Mouse (Mus musculus): Measurements from ENCODE around the gene Khsrp. TPM values are rescaled to one million over a fixed set of nuclear protein-coding genes. Genes with fewer than 3 reads are reported as not detected.

Gene Khsrp
- polyA plus RNA-seq, 1 experiment from 2014 or later, result 44.1 TPM

DNA sequence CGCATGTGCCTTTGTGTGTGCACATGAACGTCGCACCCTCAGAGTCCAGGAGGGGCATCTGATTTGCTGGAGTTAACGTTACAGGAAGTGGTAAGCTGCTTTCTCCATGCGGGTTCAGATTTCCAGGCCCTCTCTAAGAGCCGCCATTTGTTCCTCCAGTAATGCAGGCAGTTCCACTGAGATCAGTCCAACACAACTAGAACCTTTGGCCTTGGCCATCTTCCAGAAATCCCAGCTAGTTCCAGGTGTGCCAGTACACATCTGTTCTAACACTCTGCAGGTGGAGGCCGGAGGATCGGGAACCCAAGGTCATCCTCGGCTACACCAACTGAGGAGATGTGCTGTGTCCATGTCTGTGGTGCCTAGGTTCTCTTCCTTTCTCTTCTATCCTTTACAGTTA, 46.4 kb downstream of the Khsrp start:
- 0 out of 2 replicates have a peak, but pooled peaks cover 3% of the 10 kb centered on the region for H3K4me1 ChIP-seq
- no peak overlapping the region for H3K4me2 ChIP-seq
- no peak overlapping the region for H3K4me3 ChIP-seq
- 71% methylated on average over 9 of the region's 9 CpGs for WGBS
- H3K9me3 ChIP-seq, result no peaks in the 10 kb centered on the region
- H3K27ac ChIP-seq, result no peak overlapping the region
- no peaks in the 10 kb centered on the region for H3K36me3 ChIP-seq
- H3K27me3 ChIP-seq, result no peaks in the 10 kb centered on the region
- ATAC-seq (ENCODE audit: borderline replicate concordance, extremely low read depth, low FRiP score, low TSS enrichment), result no peak
- H3K9ac ChIP-seq, result no peak overlapping the region

DNA sequence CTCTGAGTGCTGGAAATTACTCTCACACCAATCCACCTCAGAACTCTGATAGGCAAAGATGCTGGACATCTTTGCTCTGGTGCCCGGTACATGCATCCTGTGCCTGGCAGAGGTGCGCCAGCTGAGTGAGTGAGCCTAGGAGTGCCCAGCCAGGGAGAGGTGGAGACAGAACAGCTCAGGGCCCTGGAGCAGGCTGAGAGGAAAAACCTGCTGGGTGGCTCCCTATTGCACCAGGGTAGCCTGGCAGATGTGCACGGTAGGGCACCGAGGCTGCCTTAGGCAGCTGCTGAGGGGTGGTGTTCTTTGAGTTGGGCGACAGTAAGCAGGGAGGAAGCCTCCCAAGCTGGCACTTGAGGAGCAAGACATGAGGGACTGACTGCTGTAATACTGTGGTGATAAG, 49.3 kb downstream of the Khsrp start, which contains the start of gene Acer1:
Gene Acer1, minus strand, starts transcription at position 114 of the 400 bp plus-strand sequence.
- Histone ChIP-seq H3K4me1 (no peaks in the 10 kb centered on the region), H3K36me3 (no peaks in the 10 kb centered on the region), H3K4me3 (no peak within 1 kb of the TSS), H3K27me3 (no peaks in the 10 kb centered on the region), H3K9me3 (no peaks in the 10 kb centered on the region), H3K4me2 (no peak within 1 kb of the TSS), H3K9ac (no peak within 1 kb of the TSS), H3K27ac (no peak within 1 kb of the TSS)
- ATAC-seq (ENCODE audit: borderline replicate concordance, extremely low read depth, low FRiP score, low TSS enrichment), result no peak
- 57% methylated on average over 5 of the region's 5 CpGs for WGBS

DNA sequence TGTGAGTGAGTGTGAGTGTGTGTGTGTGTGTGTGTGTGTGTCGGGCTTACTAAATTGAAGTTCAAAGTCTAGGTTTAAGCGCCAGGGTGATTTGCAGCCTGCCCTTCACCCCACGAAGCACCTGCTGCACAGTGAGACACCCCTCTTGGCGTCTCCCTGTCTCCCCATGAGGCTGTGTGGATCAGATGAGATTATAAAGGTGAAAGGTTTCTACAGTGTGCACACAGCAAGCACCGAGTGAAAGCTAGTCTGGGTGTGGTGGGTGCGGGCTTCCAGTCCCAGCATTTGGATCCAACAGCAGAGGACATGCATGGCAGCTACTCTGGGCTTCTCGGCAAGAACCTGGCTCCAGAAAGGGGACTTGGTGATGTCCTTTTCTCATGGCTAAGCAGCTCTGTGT, 50.3 kb downstream of the Khsrp start:
- no peak for ATAC-seq (ENCODE audit: borderline replicate concordance, extremely low read depth, low FRiP score, low TSS enrichment)
- Histone ChIP-seq H3K27me3 (no peaks in the 10 kb centered on the region), H3K9me3 (no peaks in the 10 kb centered on the region), H3K4me3 (no peak overlapping the region), H3K27ac (no peak overlapping the region), H3K4me1 (no peaks in the 10 kb centered on the region), H3K4me2 (no peak overlapping the region), H3K36me3 (no peaks in the 10 kb centered on the region), H3K9ac (no peak overlapping the region)
- 72% methylated on average over 7 of the region's 7 CpGs for WGBS

DNA sequence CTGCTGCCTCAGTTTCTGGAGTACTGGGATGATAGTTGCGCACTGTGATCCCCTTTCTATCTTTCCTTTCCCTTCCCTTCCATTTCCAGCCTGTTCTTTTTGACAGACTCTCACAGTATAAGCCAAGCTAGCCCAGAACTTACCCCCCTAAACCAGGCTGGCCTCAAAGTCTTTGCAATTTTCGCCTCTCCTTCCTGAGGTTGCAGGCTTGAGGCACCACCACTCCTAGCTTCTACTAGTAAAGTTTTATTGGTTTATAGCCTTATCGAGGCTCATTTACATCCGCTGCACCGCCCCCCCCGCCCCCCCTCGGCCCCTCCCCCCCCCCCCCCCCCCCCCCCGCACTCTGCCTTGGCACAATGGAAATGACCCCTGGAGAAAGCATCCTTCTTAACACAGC, 51.8 kb downstream of the Khsrp start:
- H3K9ac ChIP-seq, result no peak overlapping the region
- no peaks in the 10 kb centered on the region for H3K4me1 ChIP-seq
- H3K36me3 ChIP-seq, result no peaks in the 10 kb centered on the region
- ATAC-seq (ENCODE audit: borderline replicate concordance, extremely low read depth, low FRiP score, low TSS enrichment), result no peak
- H3K9me3 ChIP-seq, result no peaks in the 10 kb centered on the region
- 31% methylated on average over 7 of the region's 8 CpGs for WGBS
- H3K27ac ChIP-seq, result no peak overlapping the region
- H3K4me2 ChIP-seq, result no peak overlapping the region
- no peak overlapping the region for H3K4me3 ChIP-seq
- no peaks in the 10 kb centered on the region for H3K27me3 ChIP-seq

DNA sequence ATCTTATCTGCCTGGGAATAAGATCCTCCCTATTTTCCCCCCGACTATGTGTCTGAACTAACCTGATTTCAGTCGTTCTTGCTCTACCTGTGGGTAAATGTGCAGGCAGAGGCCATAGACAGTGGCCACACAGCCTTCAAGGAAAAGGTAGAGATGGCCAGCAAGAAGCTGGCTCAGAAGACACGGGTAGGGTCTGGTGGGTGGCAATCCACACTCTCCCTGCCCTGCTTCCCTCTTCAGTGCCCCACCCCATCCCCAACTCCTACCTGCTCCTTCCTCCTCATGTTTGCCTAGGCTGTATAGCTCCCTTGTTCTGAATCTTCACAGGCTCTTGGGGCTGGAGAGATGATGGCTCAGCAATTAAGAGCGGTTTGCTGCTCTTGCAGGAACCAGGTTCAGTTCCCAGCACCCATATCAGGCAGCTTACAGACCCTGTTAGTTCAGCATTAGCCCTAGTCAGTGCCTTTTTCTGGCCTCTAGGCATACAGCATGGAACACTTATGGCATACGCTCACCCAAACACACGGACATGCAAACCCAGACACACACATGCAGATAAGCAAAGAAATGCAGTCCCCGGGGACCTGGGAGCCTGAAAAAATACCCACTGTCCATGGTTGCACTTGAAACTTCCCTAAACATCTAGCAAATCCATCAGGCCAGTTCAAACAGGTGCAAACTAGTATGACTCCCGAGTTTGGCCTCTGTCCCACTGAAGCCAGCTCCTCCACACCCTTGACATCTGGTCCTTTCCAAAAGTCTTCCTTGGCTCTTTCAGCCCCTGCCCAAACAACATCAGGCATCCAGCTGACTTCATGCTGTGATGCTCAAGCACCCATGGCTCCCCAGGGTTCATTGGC, 54.6 kb downstream of the Khsrp start:
- no peak overlapping the region for H3K9ac ChIP-seq
- no peaks in the 10 kb centered on the region for H3K27me3 ChIP-seq
- no peaks in the 10 kb centered on the region for H3K36me3 ChIP-seq
- H3K27ac ChIP-seq, result no peak overlapping the region
- WGBS, result 59% methylated on average over 8 of the region's 8 CpGs
- H3K9me3 ChIP-seq, result no peaks in the 10 kb centered on the region
- no peak overlapping the region for H3K4me2 ChIP-seq
- no peaks in the 10 kb centered on the region for H3K4me1 ChIP-seq
- H3K4me3 ChIP-seq, result no peak overlapping the region
- no peak for ATAC-seq (ENCODE audit: borderline replicate concordance, extremely low read depth, low FRiP score, low TSS enrichment)

DNA sequence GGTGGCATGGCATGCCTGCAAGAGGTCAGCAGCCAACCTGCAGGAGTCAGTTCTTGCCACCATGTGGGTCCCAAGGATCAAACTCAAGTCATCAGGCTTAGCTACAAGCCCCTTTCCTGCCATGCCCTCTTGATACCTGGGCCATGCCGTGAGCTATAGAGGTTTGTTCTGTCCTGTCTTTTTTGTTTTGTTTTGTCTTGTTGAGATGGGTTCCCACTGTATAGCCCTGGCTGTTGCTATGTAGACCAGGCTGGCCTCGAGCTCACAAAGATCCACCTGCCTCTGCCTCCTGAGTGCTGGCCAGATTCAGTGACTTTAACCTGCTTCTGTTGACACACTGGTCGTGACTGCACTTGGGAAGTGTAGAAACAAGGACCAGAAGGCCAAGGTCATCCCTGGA, 55.9 kb downstream of the Khsrp start:
- no peak overlapping the region for H3K4me2 ChIP-seq
- no peak overlapping the region for H3K9ac ChIP-seq
- H3K4me3 ChIP-seq, result no peak overlapping the region
- no peak overlapping the region for H3K27ac ChIP-seq
- no peaks in the 10 kb centered on the region for H3K27me3 ChIP-seq
- no peaks in the 10 kb centered on the region for H3K9me3 ChIP-seq
- no peaks in the 10 kb centered on the region for H3K4me1 ChIP-seq
- H3K36me3 ChIP-seq, result no peaks in the 10 kb centered on the region
- WGBS, result 62% methylated on average over 3 of the region's 3 CpGs
- ATAC-seq (ENCODE audit: borderline replicate concordance, extremely low read depth, low FRiP score, low TSS enrichment), result no peak

DNA sequence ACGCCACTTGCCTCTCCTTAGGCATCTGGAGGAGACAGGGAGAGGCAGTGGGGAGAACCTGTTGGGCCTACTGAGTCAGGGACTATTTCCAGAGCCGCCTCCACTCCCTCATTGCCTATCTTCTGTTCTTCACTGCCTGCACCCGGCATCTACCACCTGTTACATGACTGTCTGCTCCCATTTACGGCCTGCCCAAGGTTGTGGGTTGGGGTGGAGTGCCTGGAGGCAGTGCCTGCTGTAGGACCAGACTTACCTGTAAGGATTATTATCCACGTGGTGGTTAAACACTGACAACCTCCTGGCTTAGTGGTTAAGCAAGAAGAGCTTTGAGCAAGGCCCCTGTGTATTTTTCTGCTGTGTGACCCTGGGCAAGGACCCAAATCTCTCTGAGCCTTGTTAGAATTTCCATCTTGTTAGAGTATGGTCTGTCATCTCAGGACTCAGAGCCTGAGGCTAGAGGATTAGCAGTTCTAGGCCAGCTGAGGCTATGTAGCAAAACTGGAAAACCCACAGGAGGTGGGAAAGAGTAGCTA, 56.5 kb downstream of the Khsrp start:
- WGBS, result 70% methylated on average over 5 of the region's 5 CpGs
- Histone ChIP-seq H3K9ac (no peak overlapping the region), H3K27ac (no peak overlapping the region), H3K9me3 (no peaks in the 10 kb centered on the region), H3K4me3 (no peak overlapping the region), H3K4me1 (no peaks in the 10 kb centered on the region), H3K36me3 (no peaks in the 10 kb centered on the region), H3K27me3 (no peaks in the 10 kb centered on the region), H3K4me2 (no peak overlapping the region)
- no peak for ATAC-seq (ENCODE audit: borderline replicate concordance, extremely low read depth, low FRiP score, low TSS enrichment)

DNA sequence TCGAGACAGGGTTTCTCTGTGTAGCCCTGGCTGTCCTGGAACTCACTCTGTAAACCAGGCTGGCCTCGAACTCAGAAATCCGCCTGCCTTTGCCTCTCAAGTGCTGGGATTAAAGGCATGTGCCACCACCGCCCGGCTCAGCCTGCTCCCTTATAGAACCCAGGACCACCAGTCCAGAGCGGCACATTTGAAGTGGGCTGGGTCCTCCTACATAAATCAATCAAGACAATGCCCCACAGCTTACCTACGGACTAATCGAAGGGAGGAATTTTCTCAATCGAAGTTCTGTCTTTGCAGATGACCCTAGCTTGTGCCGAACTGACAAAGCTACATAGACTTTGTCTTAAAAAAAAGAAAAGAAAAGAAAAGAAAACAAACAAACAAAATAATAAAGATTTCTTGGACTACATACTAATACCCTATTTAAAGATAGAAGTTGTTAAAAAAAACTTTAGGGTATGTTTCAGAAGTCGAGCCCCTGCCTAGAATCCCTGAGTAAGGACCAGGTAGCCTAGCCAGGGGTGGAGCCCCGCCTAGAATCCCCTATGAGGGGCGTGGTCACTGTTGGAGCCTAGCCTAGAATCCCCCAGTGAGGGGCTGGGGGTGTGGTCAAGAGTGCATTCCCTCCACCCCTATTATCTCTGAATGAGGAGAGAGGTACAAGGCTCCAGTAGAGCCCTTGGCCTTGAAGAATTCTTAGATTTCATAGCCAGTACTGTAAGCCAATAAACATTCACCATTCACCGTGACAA, 57.2 kb downstream of the Khsrp start:
- no peak overlapping the region for H3K27ac ChIP-seq
- no peaks in the 10 kb centered on the region for H3K4me1 ChIP-seq
- 56% methylated on average over 13 of the region's 14 CpGs for WGBS
- H3K9ac ChIP-seq, result no peak overlapping the region
- no peak overlapping the region for H3K4me2 ChIP-seq
- no peak for ATAC-seq (ENCODE audit: borderline replicate concordance, extremely low read depth, low FRiP score, low TSS enrichment)
- H3K4me3 ChIP-seq, result no peak overlapping the region
- H3K27me3 ChIP-seq, result no peaks in the 10 kb centered on the region
- no peaks in the 10 kb centered on the region for H3K36me3 ChIP-seq
- H3K9me3 ChIP-seq, result no peaks in the 10 kb centered on the region

Other genes starting within 250 kb of the Khsrp start
- gene Rfx2, start 200.5 kb downstream of the Khsrp start, polyA plus RNA-seq (2015; fragmentation: Nextera tagmentation; extraction: Ambion mirVana), result 5.2 and 6.0 TPM in 2 replicates
- not detected in 2 replicates for gene Acsbg2, start 157.1 kb downstream of the Khsrp start, polyA plus RNA-seq (2015; fragmentation: Nextera tagmentation; extraction: Ambion mirVana)
- 0.23 and 0.35 TPM in 2 replicates for gene 1700061G19Rik, start 156.0 kb downstream of the Khsrp start, polyA plus RNA-seq (2015; fragmentation: Nextera tagmentation; extraction: Ambion mirVana)
- 50.0 and 53.2 TPM in 2 replicates for gene Mllt1, start 96.1 kb downstream of the Khsrp start, polyA plus RNA-seq (2015; fragmentation: Nextera tagmentation; extraction: Ambion mirVana)
- not detected in 2 replicates for gene Acer1, start 49.4 kb downstream of the Khsrp start, polyA plus RNA-seq (2015; fragmentation: Nextera tagmentation; extraction: Ambion mirVana)
- 135 and 136 TPM in 2 replicates for gene Clpp, start 41.2 kb downstream of the Khsrp start, polyA plus RNA-seq (2015; fragmentation: Nextera tagmentation; extraction: Ambion mirVana)
- 40.0 and 40.5 TPM in 2 replicates for gene Alkbh7, start 34.2 kb downstream of the Khsrp start, polyA plus RNA-seq (2015; fragmentation: Nextera tagmentation; extraction: Ambion mirVana)
- gene Pspn, start 31.5 kb downstream of the Khsrp start, polyA plus RNA-seq (2015; fragmentation: Nextera tagmentation; extraction: Ambion mirVana), result 0.78 TPM in 1 of 2 replicates, not detected in the other
- 56.7 and 63.3 TPM in 2 replicates for gene Gtf2f1, start 20.2 kb downstream of the Khsrp start, polyA plus RNA-seq (2015; fragmentation: Nextera tagmentation; extraction: Ambion mirVana)
- 0.26 and 0.50 TPM in 2 replicates for gene Gm17949, start 20.1 kb downstream of the Khsrp start, polyA plus RNA-seq (2015; fragmentation: Nextera tagmentation; extraction: Ambion mirVana)
- gene Slc25a41, start 10.1 kb upstream of the Khsrp start, polyA plus RNA-seq (2015; fragmentation: Nextera tagmentation; extraction: Ambion mirVana), result 0.12 TPM in 1 of 2 replicates, not detected in the other
- gene Crb3, start 27.6 kb upstream of the Khsrp start, polyA plus RNA-seq (2015; fragmentation: Nextera tagmentation; extraction: Ambion mirVana), result 55.3 and 57.0 TPM in 2 replicates
- 8.7 and 9.5 TPM in 2 replicates for gene Slc25a23, start 28.3 kb upstream of the Khsrp start, polyA plus RNA-seq (2015; fragmentation: Nextera tagmentation; extraction: Ambion mirVana)
- 4.8 and 5.6 TPM in 2 replicates for gene Dennd1c, start 47.0 kb upstream of the Khsrp start, polyA plus RNA-seq (2015; fragmentation: Nextera tagmentation; extraction: Ambion mirVana)
- gene Tubb4a, start 56.3 kb upstream of the Khsrp start, polyA plus RNA-seq (2015; fragmentation: Nextera tagmentation; extraction: Ambion mirVana), result 16.4 and 17.5 TPM in 2 replicates
- gene Tnfsf9, start 73.8 kb upstream of the Khsrp start, polyA plus RNA-seq (2015; fragmentation: Nextera tagmentation; extraction: Ambion mirVana), result 8.6 and 10.4 TPM in 2 replicates
- not detected in 2 replicates for gene Cd70, start 118.3 kb upstream of the Khsrp start, polyA plus RNA-seq (2015; fragmentation: Nextera tagmentation; extraction: Ambion mirVana)
- gene Tnfsf14, start 162.7 kb upstream of the Khsrp start, polyA plus RNA-seq (2015; fragmentation: Nextera tagmentation; extraction: Ambion mirVana), result 0.33 and 0.36 TPM in 2 replicates
- gene C3, start 196.6 kb upstream of the Khsrp start, polyA plus RNA-seq (2015; fragmentation: Nextera tagmentation; extraction: Ambion mirVana), result 2.5 and 3.7 TPM in 2 replicates
- 33.1 and 37.3 TPM in 2 replicates for gene Gpr108, start 216.9 kb upstream of the Khsrp start, polyA plus RNA-seq (2015; fragmentation: Nextera tagmentation; extraction: Ambion mirVana)
- gene Trip10, start 217.9 kb upstream of the Khsrp start, polyA plus RNA-seq (2015; fragmentation: Nextera tagmentation; extraction: Ambion mirVana), result 49.0 TPM in 2 replicates
- gene Vav1, start 247.6 kb upstream of the Khsrp start, polyA plus RNA-seq (2015; fragmentation: Nextera tagmentation; extraction: Ambion mirVana), result 3.2 and 6.1 TPM in 2 replicates